Mouse (Mus musculus) CH12.LX (cell line): Measurements from ENCODE around the gene Gm45716. TPM values are rescaled to one million over a fixed set of nuclear protein-coding genes. Genes with fewer than 3 reads are reported as not detected.

ENCODE experiments used
- DNase-seq: peaks from one replicate; pipeline ENCODE4 v3.0.0-alpha.2; 2013; ENCODE audit errors: extremely low read depth
- H3K27ac ChIP-seq: 2 replicates; pipeline ENCODE4 v1.5.1; 2012; ENCODE audit warnings: low read depth, mild to moderate bottlenecking, control low read depth, moderate library complexity; ENCODE audit not compliant: insufficient read depth
- H3K27me3 ChIP-seq: replicated peaks from 2 replicates; pipeline ENCODE3; 2012; ENCODE audit warnings: inconsistent platforms
- H3K36me3 ChIP-seq, 2 experiments: replicated peaks in 1 of 2; 2 replicates each; pipeline versions ENCODE3 to v1.6.1; 2012; ENCODE audit warnings: inconsistent platforms in 1 of 2, low read length in 1 of 2, mild to moderate bottlenecking in 1 of 2, mixed read lengths in 1 of 2, moderate library complexity in 1 of 2; ENCODE audit not compliant: control insufficient read depth in 1 of 2, insufficient read depth in 1 of 2
- H3K4me1 ChIP-seq, 2 experiments: 2 replicates each; pipeline ENCODE4 v1.6.1; 2012; ENCODE audit warnings: inconsistent platforms in 1 of 2, moderate library complexity in 1 of 2; ENCODE audit not compliant: insufficient read depth in 2 of 2, control insufficient read depth in 1 of 2
- H3K4me2 ChIP-seq: 2 replicates; pipeline ENCODE4 v1.6.1; 2012; ENCODE audit warnings: low read depth, mild to moderate bottlenecking, control low read depth; ENCODE audit not compliant: poor library complexity, insufficient read depth, severe bottlenecking
- H3K4me3 ChIP-seq, 3 experiments: fragments of 150-350 bp in 1 of 3; sonication (generic) in 1 of 3; replicated peaks in 1 of 3; 2 replicates each; pipeline versions ENCODE3 to v1.5.1; 2011 to 2012; ENCODE audit warnings: low read depth in 2 of 3, low read length in 2 of 3, mild to moderate bottlenecking in 2 of 3, moderate library complexity in 2 of 3, control low read depth in 1 of 3, improper control_type of control experiment in 1 of 3, inconsistent platforms in 1 of 3, mixed read lengths in 1 of 3; ENCODE audit not compliant: poor library complexity in 1 of 3
- H3K79me2 ChIP-seq: replicated peaks from 2 replicates; pipeline ENCODE4 v1.6.1; 2012; ENCODE audit warnings: mild to moderate bottlenecking, moderate library complexity; ENCODE audit not compliant: control insufficient read depth, poor library complexity, insufficient read depth, severe bottlenecking; ENCODE audit errors: extremely low read depth
- H3K9ac ChIP-seq: 2 replicates; pipeline ENCODE4 v1.6.1; 2012; ENCODE audit warnings: low read depth, mild to moderate bottlenecking, control low read depth, moderate library complexity; ENCODE audit not compliant: insufficient read depth
- H3K9me3 ChIP-seq: replicated peaks from 2 replicates; pipeline ENCODE3; 2012; ENCODE audit warnings: low read length, inconsistent platforms, mixed read lengths
- EP300 ChIP-seq: IDR thresholded peaks from 2 replicates; pipeline ENCODE4 v1.6.1; 2011; ENCODE audit warnings: low read length, improper control_type of control experiment
- ETS1 ChIP-seq: conservative IDR thresholded peaks from 2 replicates; pipeline ENCODE4 v1.6.1; 2012; ENCODE audit warnings: low read depth, mild to moderate bottlenecking, inconsistent platforms, low read length, improper control_type of control experiment, moderate library complexity
- GABPA ChIP-seq: IDR thresholded peaks from 2 replicates; pipeline ENCODE4 v1.6.1; 2012; ENCODE audit warnings: low read depth, low read length, improper control_type of control experiment, inconsistent platforms; ENCODE audit not compliant: insufficient replicate concordance
- IRF4 ChIP-seq: IDR thresholded peaks from 2 replicates; pipeline ENCODE4 v1.6.1; 2014; ENCODE audit warnings: low read depth, mild to moderate bottlenecking, inconsistent platforms, low read length, improper control_type of control experiment
- KAT2A ChIP-seq: IDR thresholded peaks from 2 replicates; pipeline ENCODE4 v1.6.1; 2012; ENCODE audit warnings: low read length, improper control_type of control experiment, inconsistent platforms; ENCODE audit not compliant: insufficient replicate concordance
- MAX ChIP-seq: IDR thresholded peaks from 2 replicates; pipeline ENCODE4 v1.6.1; 2011; ENCODE audit warnings: low read length, improper control_type of control experiment
- MAZ ChIP-seq: IDR thresholded peaks from 2 replicates; pipeline ENCODE4 v1.6.1; 2012; ENCODE audit warnings: low read depth, mild to moderate bottlenecking, inconsistent platforms, low read length, improper control_type of control experiment, moderate library complexity
- MEF2A ChIP-seq: IDR thresholded peaks from 2 replicates; pipeline ENCODE4 v1.6.1; 2014; ENCODE audit warnings: low read depth, mild to moderate bottlenecking, inconsistent platforms, low read length, improper control_type of control experiment, borderline replicate concordance
- POLR2A ChIP-seq: IDR thresholded peaks from 2 replicates; pipeline ENCODE4 v1.6.1; 2011; ENCODE audit warnings: low read depth, mild to moderate bottlenecking, improper control_type of control experiment, low read length
- POLR2AphosphoS2 ChIP-seq: IDR thresholded peaks from 2 replicates; pipeline ENCODE4 v1.6.1; 2011; ENCODE audit warnings: low read depth, low read length, improper control_type of control experiment
- RAD21 ChIP-seq: IDR thresholded peaks from 2 replicates; pipeline ENCODE4 v1.6.1; 2011; ENCODE audit warnings: low read depth, mild to moderate bottlenecking, low read length, improper control_type of control experiment, moderate library complexity
- RCOR1 ChIP-seq: conservative IDR thresholded peaks from 2 replicates; pipeline ENCODE4 v1.6.1; 2012; ENCODE audit warnings: low read depth, mild to moderate bottlenecking, inconsistent platforms, low read length, improper control_type of control experiment
- SIN3A ChIP-seq: IDR thresholded peaks from 2 replicates; pipeline ENCODE4 v1.6.1; 2012; ENCODE audit warnings: low read length, improper control_type of control experiment, inconsistent platforms
- TBP ChIP-seq: conservative IDR thresholded peaks from 2 replicates; pipeline ENCODE4 v1.6.1; 2011; ENCODE audit warnings: low read depth, low read length, improper control_type of control experiment
- TCF12 ChIP-seq: IDR thresholded peaks from 2 replicates; pipeline ENCODE4 v1.6.1; 2014; ENCODE audit warnings: low read depth, mild to moderate bottlenecking, inconsistent platforms, low read length, improper control_type of control experiment
- UBTF ChIP-seq: IDR thresholded peaks from 2 replicates; pipeline ENCODE4 v1.6.1; 2012; ENCODE audit warnings: low read depth, mild to moderate bottlenecking, inconsistent platforms, low read length, improper control_type of control experiment, moderate library complexity
- USF1 ChIP-seq: IDR thresholded peaks from 2 replicates; pipeline ENCODE4 v1.6.1; 2014; ENCODE audit warnings: low read depth, mild to moderate bottlenecking, inconsistent platforms, low read length, improper control_type of control experiment
- ZC3H11A ChIP-seq: IDR thresholded peaks from 2 replicates; pipeline ENCODE4 v1.6.1; 2012; ENCODE audit warnings: low read depth, mild to moderate bottlenecking, inconsistent platforms, low read length, improper control_type of control experiment
- dilution Hi-C: fragments of 300-500 bp; cut with MboI; formaldehyde crosslinking; loops from 2 replicates; pipeline ENCODE4 v1.14.3; 2020; ENCODE audit warnings: low sequenced_read_pairs; ENCODE audit not compliant: extremely low pct_unique_long_range_greater_than_20kb, extremely low pct_ligation_motif_present
- in situ Hi-C: fragments of 300-500 bp; cut with MboI; formaldehyde crosslinking; loops from 3 replicates; pipeline ENCODE4 v1.14.3; 2019; ENCODE audit warnings: low sequenced_read_pairs, low pct_ligation_motif_present, low pct_unique_long_range_greater_than_20kb, mixed read lengths
- polyA plus RNA-seq: library from polyadenylated mRNA; unstranded; fragments of >175 nt; gene quantifications from 2 replicates; pipeline ENCODE4 v1.2.1, GENCODE M21; 2012; ENCODE audit warnings: low read depth; ENCODE audit not compliant: insufficient read length
- total RNA-seq, 2 experiments: library from RNA; depleted of rRNA; stranded (reverse); fragments of 300-350 nt in 1 of 2; fragments of >200 nt in 1 of 2; gene quantifications; 2 replicates each; pipeline ENCODE4 v1.2.3; 2012 to 2014

Gm45716 gene
- total and polyA plus RNA-seq, 3 experiments = 3.0 to 15.9 (median 9.9) TPM

DNA sequence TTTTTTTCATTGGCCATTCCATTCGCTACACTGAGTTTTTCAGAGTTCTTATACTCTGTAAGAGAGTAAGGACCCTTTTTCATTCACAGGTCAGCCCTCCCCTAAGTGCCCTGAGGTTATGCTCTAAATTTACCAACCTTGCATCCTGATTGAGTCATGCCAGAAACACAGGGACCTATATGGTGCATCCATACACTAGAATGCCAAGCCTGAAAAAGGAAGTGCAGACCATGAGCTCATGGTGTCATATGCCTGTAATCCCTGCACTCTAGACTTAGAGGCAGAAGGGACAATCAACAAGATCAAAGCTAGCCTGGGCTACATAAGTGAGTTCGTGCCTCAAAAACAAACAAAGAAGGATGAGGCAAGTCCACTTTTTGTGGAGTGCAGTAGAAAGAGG is 13.3 kb downstream of the Gm45716 start:
- Histone ChIP-seq H3K27ac (no peak overlapping the region), H3K4me3 (no peak overlapping the region), H3K9ac (no peak overlapping the region)
- in situ Hi-C loops = no loop called here
- TF ChIP-seq RCOR1 (no peak), GABPA (no peak), EP300 (no peak), IRF4 (no peak), MAZ (no peak), ZC3H11A (no peak), SIN3A (no peak), MEF2A (no peak), TBP (no peak), MAX (no peak)
- TF ChIP-seq, all 38 proteins: peak for 0
- H3K9me3 ChIP-seq = no peaks in the 10 kb centered on the region
- no peak overlapping the region for H3K4me2 ChIP-seq
- H3K4me1 ChIP-seq = no peaks in the 10 kb centered on the region
- dilution Hi-C loops = no loop called here
- DNase-seq = no peak
- no peaks in the 10 kb centered on the region for H3K36me3 ChIP-seq
- no peaks in the 10 kb centered on the region for H3K27me3 ChIP-seq
- no peaks in the 10 kb centered on the region for H3K79me2 ChIP-seq

DNA sequence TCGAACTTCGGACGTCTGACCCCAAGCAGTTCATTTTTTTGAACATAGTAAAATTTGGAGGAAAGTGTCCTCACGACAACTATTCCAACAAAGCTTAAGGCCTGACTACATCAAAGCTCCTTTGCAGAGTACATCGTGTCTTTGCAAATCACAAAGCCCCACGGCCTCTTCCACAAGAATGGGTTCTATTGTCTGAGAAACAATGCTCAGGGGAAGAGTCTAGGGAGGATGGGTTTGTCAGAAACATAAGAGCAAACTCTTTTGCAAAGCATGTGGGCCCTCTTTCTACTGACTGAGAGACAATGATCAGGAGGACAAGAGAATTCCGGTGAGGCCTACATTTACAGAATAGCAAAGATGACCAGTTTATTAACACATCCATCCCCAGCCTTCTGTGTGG is 26.8 kb downstream of the Gm45716 start:
- H3K79me2 ChIP-seq = no peaks in the 10 kb centered on the region
- no peak overlapping the region for H3K4me3 ChIP-seq
- H3K9ac ChIP-seq = no peak overlapping the region
- H3K9me3 ChIP-seq = peaks cover 4% of the 10 kb centered on the region
- H3K4me2 ChIP-seq = no peak overlapping the region
- H3K27ac ChIP-seq = no peak overlapping the region
- in situ Hi-C loops = no loop called here
- dilution Hi-C loops = no loop called here
- DNase-seq = no peak
- TF ChIP-seq KAT2A = no peak
- no peak for TF ChIP-seq POLR2A
- no peak for TF ChIP-seq RAD21
- TF ChIP-seq UBTF = no peak
- no peak for TF ChIP-seq POLR2AphosphoS2
- no peak for TF ChIP-seq ETS1
- no peak for TF ChIP-seq USF1
- TF ChIP-seq MAX = no peak
- no peak for TF ChIP-seq RCOR1
- no peak for TF ChIP-seq TCF12
- H3K4me1 ChIP-seq = peaks cover 0 to 5% of the 10 kb centered on the region in 2 experiments; a peak in 2 of 4 replicates
- no peaks in the 10 kb centered on the region for H3K27me3 ChIP-seq
- no peaks in the 10 kb centered on the region for H3K36me3 ChIP-seq
